Mouse (Mus musculus) cortical plate, adult 2 months (tissue): ENCODE results near the gene Ptger3. TPM values are rescaled to one million over a fixed set of nuclear protein-coding genes. Genes with fewer than 3 reads are reported as not detected.

Source experiments
- H3K27ac ChIP-seq: fragments of 200-500 bp; 2 replicates; pipeline ENCODE4 v1.5.1; 2012; ENCODE audit warnings: low read length, control low read depth, inconsistent platforms; ENCODE audit not compliant: insufficient read depth
- H3K4me1 ChIP-seq: fragments of 200-500 bp; 2 replicates; pipeline ENCODE4 v1.6.1; 2011; ENCODE audit warnings: low read length; ENCODE audit not compliant: control insufficient read depth, insufficient read depth
- H3K4me3 ChIP-seq: fragments of 200-500 bp; 2 replicates; pipeline ENCODE4 v1.5.1; 2011; ENCODE audit warnings: mild to moderate bottlenecking, low read length, control low read depth; ENCODE audit not compliant: insufficient read depth
- CTCF ChIP-seq: fragments of 200-500 bp; IDR thresholded peaks from 2 replicates; pipeline ENCODE4 v1.5.1; 2011; ENCODE audit warnings: mild to moderate bottlenecking, control low read depth, low read length; ENCODE audit not compliant: insufficient read depth; ENCODE audit errors: extremely low read depth
- POLR2A ChIP-seq: fragments of 200-500 bp; IDR thresholded peaks from 2 replicates; pipeline ENCODE4 v1.6.1; 2011; ENCODE audit warnings: mild to moderate bottlenecking, low read length, control low read depth; ENCODE audit not compliant: insufficient read depth; ENCODE audit errors: extremely low read depth
- polyA plus RNA-seq: library from polyadenylated mRNA; depleted of rRNA; stranded (reverse); fragments of >200 nt; gene quantifications from 2 replicates; pipeline ENCODE4 v1.2.3, GENCODE M21; 2012; rRNA removed

The Ptger3 gene
- polyA plus RNA-seq, 1 experiment = 2.8 TPM

- Histone ChIP-seq H3K27ac (no peak overlapping the region), H3K4me1 (no peaks in the 10 kb centered on the region), H3K4me3 (no peak overlapping the region)
- TF ChIP-seq POLR2A (no peak), CTCF (no peak)
Observed at GRCm38 (mm10) chr3:157688419-157689162, 121.9 kb downstream of the Ptger3 start.

Other genes with a start within 250 kb of the Ptger3 start
- gene Zranb2, start 32.7 kb upstream of the Ptger3 start, polyA plus RNA-seq = 155 and 175 TPM in 2 replicates